ENCODE assay signal across 13 mouse cellular contexts in the genomic region with DNA sequence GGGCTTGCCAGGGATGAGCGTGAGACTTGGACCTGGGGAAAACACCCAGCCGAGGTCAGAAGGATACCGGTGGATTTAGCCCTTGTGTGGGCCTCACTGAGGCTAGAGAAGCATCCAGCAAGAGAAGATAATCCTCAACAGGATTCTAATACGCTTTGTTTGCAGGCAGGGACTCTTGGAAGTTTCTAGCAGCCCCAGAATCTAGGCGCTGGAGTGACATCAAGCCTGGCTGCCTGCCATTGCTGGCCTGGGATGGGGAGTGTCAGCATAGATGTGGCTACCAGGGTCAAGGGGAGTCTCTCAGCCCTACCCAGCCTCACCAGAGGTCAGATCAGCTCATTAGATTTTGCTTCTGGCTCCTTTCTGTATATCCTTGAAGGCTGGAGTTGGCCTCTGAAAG.
A peak's percentile ranks its signal among the peaks of the same experiment; 100 is the strongest.
DNase-seq lines count a peak whose midpoint lies in the region; ATAC-seq lines count a peak whose summit lies in the region.
"Had no signal": no experiment of that assay in that cellular context is flagged by ENCODE, and none has a peak within 500 bp of the region (broad histone marks: within the 10 kb centered on the region; RNA-seq: fewer than 3 reads in every experiment).

No protein-coding gene starts in this region.

- peaks cover 16% of the 10 kb centered on the region; the same call in 1 of the 2 replicates for H3K4me1 ChIP-seq in kidney, embryonic 15.5 days
- H3K4me1 ChIP-seq in limb, embryonic 15.5 days: peaks cover 47% of the 10 kb centered on the region

- H3K4me2 ChIP-seq in kidney, embryonic 15.5 days: no peak overlapping the region
- H3K4me2 ChIP-seq in limb, embryonic 15.5 days: no peak overlapping the region
- H3K4me2 ChIP-seq: heart, embryonic 13.5 days had no signal

- no peak overlapping the region for H3K9ac ChIP-seq in kidney, embryonic 15.5 days
- no peak overlapping the region for H3K9ac ChIP-seq in limb, embryonic 15.5 days
- H3K9ac ChIP-seq: heart, embryonic 13.5 days had no signal

- peak; percentile 70 for DNase-seq in kidney, postnatal 10 days
- peak; percentile 80 for DNase-seq in adrenal gland, adult 8-10 months
- DNase-seq in gastrocnemius, postnatal 4 days (ENCODE audit: low spot score in 2 of 2): peak; percentile 58 to 67
- DNase-seq in spleen, postnatal 36 days (ENCODE audit: low spot score in 2 of 2): no peak
- DNase-seq in spleen, postnatal 14 days (ENCODE audit: low spot score in 2 of 2): no peak
- DNase-seq in left cerebral cortex, adult 9 months (ENCODE audit: low spot score in 2 of 2): no peak
- DNase-seq: cerebellum, adult 9-11 months; thymus, postnatal 25 days had no signal

- no peak overlapping the region for H3K27ac ChIP-seq in kidney, embryonic 15.5 days
- peak overlapping the region; percentile 48 for H3K27ac ChIP-seq in limb, embryonic 15.5 days
- H3K27ac ChIP-seq: heart, embryonic 13.5 days had no signal

- H3K4me3 ChIP-seq in kidney, embryonic 15.5 days (replicated peaks): no peak overlapping the region
- H3K4me3 ChIP-seq in limb, embryonic 15.5 days: no peak overlapping the region
- H3K4me3 ChIP-seq: heart, embryonic 13.5 days; myocyte had no signal

- peaks cover 81% of the 10 kb centered on the region for H3K27me3 ChIP-seq in kidney, embryonic 15.5 days
- peaks cover 44% of the 10 kb centered on the region for H3K27me3 ChIP-seq in limb, embryonic 15.5 days

- H3K36me3 ChIP-seq in kidney, embryonic 15.5 days: no peaks in the 10 kb centered on the region
- no peaks in the 10 kb centered on the region for H3K36me3 ChIP-seq in limb, embryonic 15.5 days
- H3K36me3 ChIP-seq: heart, embryonic 13.5 days had no signal

- ATAC-seq in kidney, embryonic 15.5 days (replicated peaks; ENCODE audit: low FRiP score): no peak
- no peak for ATAC-seq in limb, embryonic 15.5 days (ENCODE audit: insufficient number of reproducible peaks, low FRiP score, low TSS enrichment, low read depth)
- ATAC-seq: activated CD4-positive, CD25-positive, alpha-beta regulatory T cell, adult 4 months had no signal

- no peaks in the 10 kb centered on the region for H3K9me3 ChIP-seq in kidney, embryonic 15.5 days (replicated peaks)
- H3K9me3 ChIP-seq in limb, embryonic 15.5 days: no peaks in the 10 kb centered on the region

- WGBS in kidney, embryonic 15.5 days: 75% methylated on average over 5 of the region's 5 CpGs
- 49% methylated on average over 5 of the region's 5 CpGs for WGBS in limb, embryonic 15.5 days

Comparison
In these comparisons a context has a peak if more than half of its experiments do, and no peak if none do; other contexts are left out.
1. DNase-seq: peak in kidney, postnatal 10 days (single experiment), adrenal gland, adult 8-10 months (single experiment) and gastrocnemius, postnatal 4 days (2 of 2); none in spleen, postnatal 36 days (0 of 2), spleen, postnatal 14 days (0 of 2) and left cerebral cortex, adult 9 months (0 of 2).